Mouse (Mus musculus): ENCODE results near the gene Neurl1a. TPM values are rescaled to one million over a fixed set of nuclear protein-coding genes. Genes with fewer than 3 reads are reported as not detected.
A peak's percentile ranks its signal among the peaks of the same experiment; 100 is the strongest.

Neurl1a gene
- polyA plus RNA-seq, 1 experiment, result 1.6 TPM

- H3K27ac ChIP-seq (ENCODE audit: control insufficient read depth, insufficient read depth, low read length), result no peak overlapping the region
- no peak overlapping the region for H3K4me3 ChIP-seq (ENCODE audit: control insufficient read depth, insufficient read depth, low read length)
- H3K27me3 ChIP-seq (ENCODE audit: control insufficient read depth, insufficient read depth, low read length), result no peaks in the 10 kb centered on the region
- WGBS, result 94% methylated on average over 6 of the region's 6 CpGs
- DNase-seq, result no peak
- no peak for TF ChIP-seq CTCF (IDR thresholded peaks at IDR 0.05; ENCODE audit: borderline replicate concordance, control insufficient read depth, extremely low read depth, insufficient read depth, low read length, poor library complexity)
- no peak for TF ChIP-seq POLR2A (IDR thresholded peaks at IDR 0.05; ENCODE audit: control insufficient read depth, extremely low read depth, insufficient read depth, low read length, poor library complexity)
- H3K36me3 ChIP-seq (ENCODE audit: control insufficient read depth, insufficient read depth, low read length), result no peaks in the 10 kb centered on the region
- no peaks in the 10 kb centered on the region for H3K4me1 ChIP-seq (replicated peaks; ENCODE audit: control insufficient read depth, insufficient read depth, low read length)
Measured at GRCm38 (mm10) chr19:47163176-47163744, 15.4 kb upstream of the Neurl1a start.

- no peak overlapping the region for H3K4me3 ChIP-seq (ENCODE audit: control insufficient read depth, insufficient read depth, low read length)
- WGBS, result 93% methylated on average over 3 of the region's 3 CpGs
- no peak overlapping the region for H3K27ac ChIP-seq (ENCODE audit: control insufficient read depth, insufficient read depth, low read length)
- no peak for DNase-seq
- TF ChIP-seq POLR2A (IDR thresholded peaks at IDR 0.05; ENCODE audit: control insufficient read depth, extremely low read depth, insufficient read depth, low read length, poor library complexity) (no peak), CTCF (IDR thresholded peaks at IDR 0.05; ENCODE audit: borderline replicate concordance, control insufficient read depth, extremely low read depth, insufficient read depth, low read length, poor library complexity) (no peak)
- no peaks in the 10 kb centered on the region for H3K27me3 ChIP-seq (ENCODE audit: control insufficient read depth, insufficient read depth, low read length)
- peaks cover 5% of the 10 kb centered on the region; the same call in 1 of the 2 replicates for H3K4me1 ChIP-seq (replicated peaks; ENCODE audit: control insufficient read depth, insufficient read depth, low read length)
- H3K36me3 ChIP-seq (ENCODE audit: control insufficient read depth, insufficient read depth, low read length), result no peaks in the 10 kb centered on the region
Measured at GRCm38 (mm10) chr19:47166758-47167157, 11.9 kb upstream of the Neurl1a start.

GRCm38 (mm10) chr19:47167617-47168214, 10.9 kb upstream of the Neurl1a start:
- Histone ChIP-seq H3K27ac (ENCODE audit: control insufficient read depth, insufficient read depth, low read length) (no peak overlapping the region), H3K36me3 (ENCODE audit: control insufficient read depth, insufficient read depth, low read length) (no peaks in the 10 kb centered on the region), H3K4me3 (ENCODE audit: control insufficient read depth, insufficient read depth, low read length) (no peak overlapping the region), H3K27me3 (ENCODE audit: control insufficient read depth, insufficient read depth, low read length) (no peaks in the 10 kb centered on the region), H3K4me1 (replicated peaks; ENCODE audit: control insufficient read depth, insufficient read depth, low read length) (peaks cover 5% of the 10 kb centered on the region; the same call in 1 of the 2 replicates)
- TF ChIP-seq CTCF (IDR thresholded peaks at IDR 0.05; ENCODE audit: borderline replicate concordance, control insufficient read depth, extremely low read depth, insufficient read depth, low read length, poor library complexity), result no peak
- TF ChIP-seq POLR2A (IDR thresholded peaks at IDR 0.05; ENCODE audit: control insufficient read depth, extremely low read depth, insufficient read depth, low read length, poor library complexity), result no peak
- 63% methylated on average over 7 of the region's 7 CpGs for WGBS
- no peak for DNase-seq

GRCm38 (mm10) chr19:47168223-47168622, 10.4 kb upstream of the Neurl1a start:
- WGBS, result 10% methylated on average over 13 of the region's 13 CpGs
- TF ChIP-seq POLR2A (IDR thresholded peaks at IDR 0.05; ENCODE audit: control insufficient read depth, extremely low read depth, insufficient read depth, low read length, poor library complexity) (no peak), CTCF (IDR thresholded peaks at IDR 0.05; ENCODE audit: borderline replicate concordance, control insufficient read depth, extremely low read depth, insufficient read depth, low read length, poor library complexity) (peak; percentile 45; the same call in 1 of the 2 replicates)
- no peaks in the 10 kb centered on the region for H3K36me3 ChIP-seq (ENCODE audit: control insufficient read depth, insufficient read depth, low read length)
- no peak overlapping the region for H3K27ac ChIP-seq (ENCODE audit: control insufficient read depth, insufficient read depth, low read length)
- H3K4me3 ChIP-seq (ENCODE audit: control insufficient read depth, insufficient read depth, low read length), result no peak overlapping the region
- no peaks in the 10 kb centered on the region for H3K27me3 ChIP-seq (ENCODE audit: control insufficient read depth, insufficient read depth, low read length)
- H3K4me1 ChIP-seq (replicated peaks; ENCODE audit: control insufficient read depth, insufficient read depth, low read length), result peaks cover 5% of the 10 kb centered on the region; the same call in 1 of the 2 replicates
- peak; percentile 27 for DNase-seq

- peaks cover 5% of the 10 kb centered on the region; the same call in 1 of the 2 replicates for H3K4me1 ChIP-seq (replicated peaks; ENCODE audit: control insufficient read depth, insufficient read depth, low read length)
- H3K27ac ChIP-seq (ENCODE audit: control insufficient read depth, insufficient read depth, low read length), result no peak overlapping the region
- no peaks in the 10 kb centered on the region for H3K27me3 ChIP-seq (ENCODE audit: control insufficient read depth, insufficient read depth, low read length)
- 20% methylated on average over 11 of the region's 11 CpGs for WGBS
- H3K36me3 ChIP-seq (ENCODE audit: control insufficient read depth, insufficient read depth, low read length), result no peaks in the 10 kb centered on the region
- DNase-seq, result peak; percentile 83
- no peak overlapping the region for H3K4me3 ChIP-seq (ENCODE audit: control insufficient read depth, insufficient read depth, low read length)
- TF ChIP-seq POLR2A (IDR thresholded peaks at IDR 0.05; ENCODE audit: control insufficient read depth, extremely low read depth, insufficient read depth, low read length, poor library complexity) (no peak), CTCF (IDR thresholded peaks at IDR 0.05; ENCODE audit: borderline replicate concordance, control insufficient read depth, extremely low read depth, insufficient read depth, low read length, poor library complexity) (no peak)
Measured at GRCm38 (mm10) chr19:47168793-47169412, 9.7 kb upstream of the Neurl1a start.

GRCm38 (mm10) chr19:47174515-47174914, 4.1 kb upstream of the Neurl1a start:
- TF ChIP-seq POLR2A (IDR thresholded peaks at IDR 0.05; ENCODE audit: control insufficient read depth, extremely low read depth, insufficient read depth, low read length, poor library complexity) (no peak), CTCF (IDR thresholded peaks at IDR 0.05; ENCODE audit: borderline replicate concordance, control insufficient read depth, extremely low read depth, insufficient read depth, low read length, poor library complexity) (no peak)
- DNase-seq, result no peak
- 36% methylated on average over 3 of the region's 3 CpGs for WGBS

More at GRCm38 (mm10) chr19:47174515-47174914, 4.1 kb upstream of the Neurl1a start:
- Histone ChIP-seq H3K27me3 (ENCODE audit: control insufficient read depth, insufficient read depth, low read length) (peaks cover 6% of the 10 kb centered on the region), H3K4me1 (replicated peaks; ENCODE audit: control insufficient read depth, insufficient read depth, low read length) (peaks cover 10% of the 10 kb centered on the region), H3K4me3 (ENCODE audit: control insufficient read depth, insufficient read depth, low read length) (no peak overlapping the region), H3K36me3 (ENCODE audit: control insufficient read depth, insufficient read depth, low read length) (no peaks in the 10 kb centered on the region), H3K27ac (ENCODE audit: control insufficient read depth, insufficient read depth, low read length) (no peak overlapping the region)
